Comparison of ENCODE assay signal across 28 mouse cellular contexts in the genomic region with DNA sequence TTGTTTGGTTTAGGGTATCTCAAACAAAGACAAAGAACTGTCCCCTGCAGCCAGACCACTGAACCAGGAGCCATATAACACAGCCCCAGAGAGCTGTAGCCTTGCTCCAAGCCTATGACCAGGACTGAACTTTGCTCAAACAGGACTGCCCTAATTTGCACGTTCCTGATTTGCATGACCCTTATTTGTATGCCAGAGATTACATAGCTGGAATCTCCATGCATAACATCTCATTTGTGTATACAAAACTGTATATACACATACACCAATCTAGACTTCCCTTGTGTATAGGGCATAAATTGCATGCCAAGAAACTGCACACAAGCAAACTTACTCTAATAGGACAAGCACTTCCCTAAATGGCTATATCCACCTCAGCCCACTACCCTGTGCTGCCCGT.
"Had no signal": no experiment of that assay in that cellular context is flagged by ENCODE, and none has a peak within 500 bp of the region (broad histone marks: within the 10 kb centered on the region; RNA-seq: fewer than 3 reads in every experiment).

No protein-coding gene starts in this region.

- H3K9ac ChIP-seq: embryonic facial prominence, embryonic 12.5 days; embryonic facial prominence, embryonic 13.5 days; embryonic facial prominence, embryonic 15.5 days; forebrain, embryonic 12.5 days; forebrain, embryonic 13.5 days; forebrain, embryonic 15.5 days; forebrain, postnatal 0 days had no signal

- H3K4me2 ChIP-seq: embryonic facial prominence, embryonic 12.5 days; embryonic facial prominence, embryonic 13.5 days; embryonic facial prominence, embryonic 15.5 days; forebrain, embryonic 12.5 days; forebrain, embryonic 13.5 days; forebrain, embryonic 15.5 days had no signal

- H3K9me3 ChIP-seq: embryonic facial prominence, embryonic 10.5 days; embryonic facial prominence, embryonic 12.5 days; embryonic facial prominence, embryonic 13.5 days; embryonic facial prominence, embryonic 15.5 days; forebrain, embryonic 10.5 days; forebrain, embryonic 12.5 days; forebrain, embryonic 13.5 days; forebrain, embryonic 15.5 days had no signal

- H3K27me3 ChIP-seq: embryonic facial prominence, embryonic 12.5 days; embryonic facial prominence, embryonic 13.5 days; embryonic facial prominence, embryonic 15.5 days; forebrain, embryonic 12.5 days; forebrain, embryonic 13.5 days; forebrain, embryonic 15.5 days had no signal

- H3K27ac ChIP-seq: embryonic facial prominence, embryonic 10.5 days; embryonic facial prominence, embryonic 12.5 days; embryonic facial prominence, embryonic 13.5 days; embryonic facial prominence, embryonic 15.5 days; forebrain, embryonic 10.5 days; forebrain, embryonic 12.5 days; forebrain, embryonic 13.5 days; forebrain, embryonic 15.5 days; gastrocnemius, adult 2 months; heart, adult 2 months had no signal

- ATAC-seq: forebrain, embryonic 13.5 days; forebrain, embryonic 14.5 days; forebrain, embryonic 15.5 days; forebrain, embryonic 16.5 days; forebrain, postnatal 0 days had no signal

- H3K4me1 ChIP-seq: embryonic facial prominence, embryonic 10.5 days; embryonic facial prominence, embryonic 12.5 days; embryonic facial prominence, embryonic 13.5 days; embryonic facial prominence, embryonic 15.5 days; forebrain, embryonic 12.5 days; forebrain, embryonic 13.5 days; forebrain, embryonic 15.5 days had no signal

- DNase-seq: cerebellum, adult 8-10 months; cerebellum, adult 9-10 months; cerebellum, adult 9-11 months; cerebellum, postnatal 10 days; cerebellum, postnatal 14 days; cerebellum, postnatal 25 days; cerebellum, postnatal 36 days; embryo, embryonic 11 days; forebrain, postnatal 0 days; gastrocnemius, adult 2 months; gastrocnemius, postnatal 10 days; gastrocnemius, postnatal 14 days; gastrocnemius, postnatal 25 days; gastrocnemius, postnatal 36 days; heart, adult 11 months; heart, adult 18-20 months; heart, adult 2 months had no signal

- H3K4me3 ChIP-seq: embryonic facial prominence, embryonic 10.5 days; embryonic facial prominence, embryonic 12.5 days; embryonic facial prominence, embryonic 13.5 days; embryonic facial prominence, embryonic 15.5 days; erythroblast, embryonic 14.5 days; forebrain, embryonic 10.5 days; forebrain, embryonic 12.5 days; forebrain, embryonic 13.5 days; forebrain, embryonic 15.5 days; gastrocnemius, adult 2 months; heart, adult 2 months had no signal

- H3K36me3 ChIP-seq: embryonic facial prominence, embryonic 10.5 days; embryonic facial prominence, embryonic 12.5 days; embryonic facial prominence, embryonic 13.5 days; embryonic facial prominence, embryonic 15.5 days; forebrain, embryonic 10.5 days; forebrain, embryonic 12.5 days; forebrain, embryonic 15.5 days had no signal
